Mouse (Mus musculus): Measurements from ENCODE around the gene Larp4b. TPM values are rescaled to one million over a fixed set of nuclear protein-coding genes. Genes with fewer than 3 reads are reported as not detected.

Larp4b gene
- total RNA-seq, 2 experiments from 2014 or later, result 58.9 to 63.9 TPM

DNA sequence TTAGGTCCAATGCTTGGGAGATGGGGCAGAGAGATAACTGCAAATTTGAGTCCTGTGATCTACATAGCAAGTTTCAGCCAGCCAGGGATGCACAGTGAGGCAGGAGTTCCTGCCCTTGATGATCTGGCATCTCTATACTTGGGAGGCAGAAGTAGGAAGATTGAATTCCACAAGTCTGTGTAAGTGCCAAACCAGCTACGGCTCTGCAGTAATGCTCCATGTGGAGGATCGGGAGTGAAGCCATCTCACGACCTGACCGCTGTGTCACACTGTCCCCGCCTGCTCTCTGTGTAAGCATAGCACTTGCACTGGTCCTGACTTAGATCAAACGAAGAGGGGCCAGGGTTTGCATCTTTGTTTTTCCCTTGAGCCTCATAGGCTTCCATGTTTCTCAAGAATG lies 75.9 kb downstream of the Larp4b start:
- DNase-seq, result no peak
- intact Hi-C loops (cut with DNase I; ENCODE audit: low total_unique reads), result no loop called here

GRCm38 (mm10) chr13:9170726-9171125 lies 77.0 kb downstream of the Larp4b start:
- no peak for DNase-seq
- intact Hi-C loops (cut with DNase I; ENCODE audit: low total_unique reads), result no loop called here

DNA sequence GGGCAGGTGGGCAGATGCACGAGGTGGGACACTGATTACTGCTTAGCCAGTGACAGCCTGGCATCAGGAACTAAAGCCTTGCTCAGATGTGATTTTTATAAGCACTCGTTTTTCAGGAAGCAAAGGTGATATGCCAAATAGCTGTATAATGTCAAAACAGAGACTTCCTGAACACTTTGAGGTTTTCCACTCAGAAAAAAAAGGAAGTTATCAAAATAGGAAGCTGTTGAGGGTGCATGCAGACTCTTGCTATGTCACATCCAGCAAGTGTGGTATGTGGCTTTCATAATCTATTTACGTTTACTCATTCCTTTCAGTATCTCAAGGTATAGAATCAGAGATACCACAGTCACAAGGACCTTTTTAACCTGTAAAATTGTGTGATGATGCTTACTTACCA lies 79.7 kb downstream of the Larp4b start:
- intact Hi-C loops (cut with DNase I; ENCODE audit: low total_unique reads), result no loop called here
- no peak for DNase-seq

DNA sequence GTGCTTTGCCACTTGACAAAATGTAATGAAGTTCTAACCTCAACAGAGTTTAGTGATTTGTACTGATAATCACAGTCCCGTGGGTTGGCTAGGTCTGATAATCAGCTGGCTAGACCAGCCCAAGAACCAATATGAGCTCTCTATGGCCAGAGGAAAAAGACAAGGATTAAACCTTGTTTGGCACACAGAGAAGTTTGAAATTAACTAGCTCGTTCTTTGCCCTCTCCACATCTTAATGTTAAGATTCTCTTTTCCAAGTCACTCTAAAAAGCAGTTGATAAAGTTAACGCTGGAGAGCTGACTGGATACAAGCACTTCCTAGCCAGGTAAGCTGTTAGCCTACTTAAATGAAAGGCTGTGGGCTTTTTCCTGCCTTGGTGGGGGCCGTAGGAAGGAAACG lies 81.5 kb downstream of the Larp4b start:
- intact Hi-C loops (cut with DNase I; ENCODE audit: low total_unique reads), result no loop called here
- DNase-seq, result no peak

DNA sequence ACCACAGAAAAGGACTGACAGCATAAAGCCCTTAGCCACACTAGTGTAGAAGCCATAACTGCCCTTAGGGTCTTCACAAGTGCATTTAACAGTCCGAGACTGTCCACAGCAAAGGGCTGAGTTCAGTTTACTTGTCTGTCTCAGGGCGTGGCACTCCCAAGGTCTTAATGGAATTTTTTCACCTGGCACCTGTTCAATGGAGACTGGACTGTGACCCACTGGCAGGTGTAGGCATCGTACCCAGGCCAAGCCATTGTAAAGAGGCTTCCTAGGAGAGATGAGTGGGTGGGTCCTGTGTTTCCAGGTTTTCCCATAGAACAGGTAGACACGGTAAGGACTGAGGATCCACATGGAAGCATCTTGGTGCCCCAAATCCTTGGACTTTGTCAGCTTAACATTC lies 84.6 kb downstream of the Larp4b start:
- no peak for DNase-seq
- intact Hi-C loops (cut with DNase I; ENCODE audit: low total_unique reads), result no loop called here

- intact Hi-C loops (cut with DNase I; ENCODE audit: low total_unique reads), result no loop called here
- DNase-seq, result no peak
These were observed 85.0 kb downstream of the Larp4b start for GRCm38 (mm10) chr13:9178718-9179117.

GRCm38 (mm10) chr13:9180221-9180620 lies 86.5 kb downstream of the Larp4b start:
- intact Hi-C loops (cut with DNase I; ENCODE audit: low total_unique reads), result loop anchor here (10.0 kb wide), 1 partner anchor 455 kb away; no protein-coding TSS in a partner anchor
- DNase-seq, result no peak

DNA sequence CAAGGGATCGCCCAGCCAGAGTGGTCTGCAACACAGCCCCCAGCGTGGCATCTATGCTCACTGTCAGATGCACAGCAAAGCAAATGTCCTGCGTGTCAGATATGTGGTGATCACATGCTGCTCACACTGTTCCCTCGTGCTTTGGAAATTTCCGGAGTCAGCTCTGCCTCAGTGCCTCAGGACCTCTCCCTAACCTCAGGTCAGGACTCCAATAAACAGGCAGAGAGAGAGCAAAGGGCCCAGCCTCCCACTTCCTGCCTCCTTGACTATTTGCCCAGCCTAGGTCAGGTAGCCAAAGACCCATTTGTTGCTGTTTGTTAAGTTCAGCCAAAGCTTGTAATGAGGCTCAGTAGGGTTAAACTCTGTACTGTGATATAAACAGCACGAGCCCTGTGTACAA lies 87.4 kb downstream of the Larp4b start:
- intact Hi-C loops (cut with DNase I; ENCODE audit: low total_unique reads), result loop anchor here (10.0 kb wide), 1 partner anchor 454 kb away; no protein-coding TSS in a partner anchor
- no peak for DNase-seq

DNA sequence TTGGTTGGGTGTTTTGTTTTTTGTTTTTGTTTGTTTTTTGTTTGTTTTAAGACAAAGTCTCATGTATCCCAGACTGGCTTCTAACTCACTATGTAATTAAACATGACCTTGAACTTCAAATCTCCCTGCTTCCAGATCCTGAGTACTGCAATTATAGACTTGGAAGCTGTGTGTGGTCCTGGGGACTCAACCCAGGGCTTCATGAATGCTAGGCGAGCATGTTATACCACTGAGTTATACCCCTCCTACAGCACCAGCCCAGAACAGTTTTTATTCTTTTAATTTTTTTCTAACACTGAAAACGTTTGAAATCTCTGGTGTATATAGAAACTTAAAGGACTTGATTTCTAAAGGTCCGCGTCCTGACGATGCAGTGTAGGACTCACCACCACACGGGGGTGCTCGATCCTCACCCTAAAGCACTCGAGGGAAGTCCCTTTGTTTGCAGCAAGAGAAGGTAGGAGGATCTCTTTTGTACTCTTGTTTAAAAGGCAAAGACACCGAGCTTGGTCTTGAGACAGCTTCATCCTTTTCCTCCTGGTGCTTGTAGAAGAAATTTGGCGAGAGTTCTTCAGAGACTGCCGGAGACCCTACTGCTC lies 88.1 kb downstream of the Larp4b start:
- peak; percentile 76 for DNase-seq
- intact Hi-C loops (cut with DNase I; ENCODE audit: low total_unique reads), result loop anchor here (10.0 kb wide), 1 partner anchor 453 kb away; no protein-coding TSS in a partner anchor

- intact Hi-C loops (cut with DNase I; ENCODE audit: low total_unique reads), result loop anchor here (10.0 kb wide), 1 partner anchor 451 kb away; no protein-coding TSS in a partner anchor
- DNase-seq, result no peak
These were observed 90.6 kb downstream of the Larp4b start for GRCm38 (mm10) chr13:9184281-9184680.

GRCm38 (mm10) chr13:9184716-9185115 lies 91.0 kb downstream of the Larp4b start:
- no peak for DNase-seq
- intact Hi-C loops (cut with DNase I; ENCODE audit: low total_unique reads), result loop anchor here (5.0 to 10.0 kb wide), 3 partner anchors 283 to 663 kb away; no protein-coding TSS in a partner anchor

- intact Hi-C loops (cut with DNase I; ENCODE audit: low total_unique reads), result loop anchor here (5.0 to 10.0 kb wide), 3 partner anchors 280 to 660 kb away; no protein-coding TSS in a partner anchor
- DNase-seq, result no peak
These were observed 93.5 kb downstream of the Larp4b start for GRCm38 (mm10) chr13:9187156-9187555.

DNA sequence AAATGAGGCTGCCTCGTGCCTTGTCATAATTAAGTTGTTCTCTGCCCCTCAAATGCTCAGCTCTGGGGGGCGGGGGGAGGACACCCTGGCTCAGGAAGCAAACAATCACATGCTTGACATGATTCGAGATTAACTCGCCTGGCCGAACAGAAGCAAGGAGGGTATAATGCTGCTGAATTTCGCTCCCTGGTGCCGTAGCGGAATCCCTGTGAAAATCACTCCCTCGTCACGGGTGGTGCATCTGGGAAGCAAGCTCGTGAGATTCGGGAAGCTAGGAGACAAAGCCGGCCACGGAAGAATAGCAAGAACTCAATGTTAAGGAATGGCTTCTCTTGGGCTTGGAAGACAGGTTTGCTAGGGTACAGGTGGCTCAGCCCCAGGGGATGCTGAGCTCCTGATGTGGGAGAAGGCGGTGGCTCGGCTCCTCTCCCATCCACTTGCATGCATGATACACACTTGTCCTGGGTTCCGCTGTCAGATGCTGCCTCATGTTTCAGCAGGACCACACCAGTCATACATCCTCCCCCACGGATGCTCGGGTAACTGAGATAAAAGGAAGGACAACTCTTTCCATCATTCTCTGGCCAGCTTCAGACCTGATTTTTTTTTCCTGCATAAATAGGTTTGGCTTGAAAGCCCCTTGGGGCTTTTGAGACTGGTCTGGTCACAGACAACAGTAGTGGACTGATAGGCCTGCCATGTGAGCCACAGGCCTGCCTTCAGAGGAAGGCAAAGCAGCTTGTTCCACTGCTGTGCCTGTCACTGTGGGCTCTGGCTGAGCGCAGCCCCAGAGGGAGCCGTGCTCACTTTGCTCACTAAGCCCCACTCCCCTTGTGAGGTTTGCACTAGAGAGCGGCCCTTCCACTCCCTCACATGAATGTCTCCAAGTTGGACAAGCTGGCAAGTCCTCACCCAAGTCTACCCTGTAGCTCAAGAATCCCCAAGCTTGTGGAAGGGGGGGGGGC lies 94.2 kb downstream of the Larp4b start:
- DNase-seq, result no peak

GRCm38 (mm10) chr13:9189481-9189880 lies 95.8 kb downstream of the Larp4b start:
- intact Hi-C loops (cut with DNase I; ENCODE audit: low total_unique reads), result loop anchor here (5.0 to 10.0 kb wide), 3 partner anchors 278 to 658 kb away; no protein-coding TSS in a partner anchor
- DNase-seq, result no peak

More for the DNA sequence above, 94.2 kb downstream of the Larp4b start:
- intact Hi-C loops (cut with DNase I; ENCODE audit: low total_unique reads), result loop anchor here (5.0 to 10.0 kb wide), 3 partner anchors 279 to 659 kb away; no protein-coding TSS in a partner anchor

DNA sequence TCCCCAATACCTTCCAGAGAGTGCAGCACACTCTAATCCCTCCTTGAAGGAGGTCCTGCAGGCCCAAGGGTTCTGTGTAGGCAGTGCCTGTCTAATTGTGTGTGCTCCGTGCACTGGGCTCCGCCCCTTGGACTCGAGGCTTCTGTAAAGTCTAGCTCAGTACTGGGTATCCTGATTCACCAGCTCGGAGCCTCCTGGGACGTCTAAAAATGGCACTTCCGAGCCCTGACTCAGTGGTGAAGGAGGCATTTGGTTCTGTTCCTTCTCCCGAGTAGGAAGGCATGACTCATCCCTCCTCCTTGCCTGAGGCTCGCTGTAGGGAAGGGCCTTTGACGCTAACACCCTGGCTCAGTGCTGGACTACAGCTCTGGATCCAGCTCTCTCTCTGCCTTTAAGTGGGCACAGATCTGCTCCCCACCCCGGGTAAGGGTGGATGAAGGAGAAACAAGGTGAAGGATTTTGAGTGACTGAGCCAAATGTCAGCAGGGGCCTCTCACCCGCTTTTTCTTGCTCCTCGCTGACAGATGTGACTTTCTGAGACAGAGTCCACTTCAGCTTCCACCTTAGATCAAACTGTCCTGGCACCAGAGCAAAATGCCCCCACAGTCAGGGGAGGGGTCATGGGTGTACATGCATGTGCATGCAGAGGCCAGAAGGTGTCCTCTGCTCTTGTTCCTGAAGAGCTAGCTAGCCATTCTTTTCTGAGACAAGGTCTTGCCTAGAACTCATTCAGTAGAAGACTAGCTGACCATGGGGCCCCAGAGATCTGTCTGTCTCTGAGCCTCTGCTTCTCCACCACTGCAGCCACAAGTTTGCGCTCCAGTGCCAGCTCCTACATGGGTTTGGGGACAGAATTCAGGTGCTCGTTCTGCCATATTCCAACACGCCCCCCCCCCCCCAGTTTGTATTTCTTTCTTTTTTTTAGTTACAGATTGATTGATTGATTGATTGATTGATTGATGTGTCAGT lies 97.8 kb downstream of the Larp4b start:
- intact Hi-C loops (cut with DNase I; ENCODE audit: low total_unique reads), result no loop called here
- peak; percentile 38 for DNase-seq

DNA sequence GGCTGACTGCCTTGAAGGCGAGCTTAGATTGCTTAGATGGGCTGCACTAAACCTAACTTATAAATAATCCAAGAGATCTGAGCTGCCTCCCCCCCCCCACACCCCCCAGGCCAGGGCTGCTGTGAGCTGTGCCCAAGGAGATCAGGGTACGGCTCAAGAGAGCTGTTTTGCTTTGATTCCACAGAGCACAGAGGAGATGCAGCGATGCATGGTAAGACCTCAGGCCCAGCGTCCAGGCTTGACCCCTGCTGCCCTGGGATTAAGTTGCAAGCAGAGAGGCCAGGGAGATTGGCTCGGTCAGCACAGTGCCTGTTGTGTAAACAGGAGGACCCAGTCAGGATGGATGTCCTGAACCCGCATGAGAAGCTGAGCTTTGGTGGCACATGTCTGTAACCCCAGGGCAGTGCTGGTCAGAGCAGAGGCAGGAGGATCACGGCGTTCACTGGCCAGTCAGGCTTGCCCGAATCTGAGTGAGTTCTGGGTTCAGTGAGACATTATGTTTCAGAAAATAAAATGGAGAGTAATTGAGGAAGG lies 99.2 kb downstream of the Larp4b start:
- intact Hi-C loops (cut with DNase I; ENCODE audit: low total_unique reads), result no loop called here
- DNase-seq, result no peak

DNA sequence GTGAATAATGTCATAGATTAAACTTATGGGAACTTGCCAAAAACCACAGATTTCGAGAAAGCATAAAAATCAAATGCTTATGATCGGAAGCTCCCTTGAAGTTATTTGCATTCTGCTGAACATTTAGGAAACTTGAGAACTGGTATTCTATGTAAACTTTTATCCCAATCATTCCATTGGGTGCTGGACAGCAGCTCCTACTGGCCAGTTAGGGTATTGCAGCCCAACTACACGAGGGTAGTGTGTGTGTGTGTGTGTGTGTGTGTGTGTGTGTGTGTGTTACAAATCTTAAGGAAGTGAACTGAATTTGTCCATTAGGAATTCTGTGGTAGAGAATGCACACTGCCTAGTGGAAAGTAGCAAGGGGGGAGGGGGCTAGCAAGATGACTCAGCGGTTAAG lies 101.0 kb downstream of the Larp4b start:
- DNase-seq, result no peak
- intact Hi-C loops (cut with DNase I; ENCODE audit: low total_unique reads), result no loop called here

DNA sequence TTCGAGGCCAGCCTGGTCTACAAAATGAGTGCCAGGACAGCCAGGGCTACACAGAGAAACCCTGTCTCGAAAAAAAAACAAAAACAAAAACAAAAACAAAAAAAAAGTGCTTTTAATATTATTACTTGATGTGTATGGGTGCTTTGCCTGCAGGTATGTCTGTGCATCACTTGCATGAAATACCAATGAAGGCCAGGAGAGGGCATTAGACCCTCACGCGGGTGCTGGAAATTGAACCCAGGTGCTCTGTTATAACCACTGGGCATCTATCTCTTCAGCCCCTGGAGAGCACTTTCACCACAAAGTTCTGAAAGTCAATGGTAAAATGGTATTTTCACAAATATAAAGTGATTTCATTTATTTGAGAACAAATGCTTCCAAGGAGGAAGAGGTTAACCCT lies 101.9 kb downstream of the Larp4b start:
- intact Hi-C loops (cut with DNase I; ENCODE audit: low total_unique reads), result no loop called here

DNA sequence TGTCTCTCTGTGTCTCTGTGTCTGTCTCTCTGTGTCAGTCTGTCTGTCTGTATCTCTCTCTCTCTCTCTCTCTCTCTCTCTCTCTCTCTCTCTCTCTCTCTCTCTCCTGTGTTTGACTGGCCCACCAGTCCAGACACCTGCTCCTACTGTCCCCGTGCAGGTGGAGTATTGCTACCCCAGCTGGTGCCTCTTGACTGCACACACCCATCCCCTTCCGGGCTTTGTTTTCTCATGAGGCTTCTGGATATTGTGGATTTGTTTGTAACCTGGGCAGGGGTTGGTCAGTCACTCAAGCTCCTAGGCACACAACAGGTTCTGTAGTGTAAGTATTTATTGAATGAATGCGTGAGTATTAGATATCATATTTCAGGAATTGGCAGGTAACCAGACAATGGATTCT lies 104.4 kb downstream of the Larp4b start:
- DNase-seq, result no peak
- intact Hi-C loops (cut with DNase I; ENCODE audit: low total_unique reads), result no loop called here

More for the DNA sequence above, 101.9 kb downstream of the Larp4b start:
- DNase-seq, result no peak

Measured in gastrocnemius, postnatal 14 days (tissue).